Mouse (Mus musculus): ENCODE measurements around the gene Pzp. TPM values are rescaled to one million over a fixed set of nuclear protein-coding genes. Genes with fewer than 3 reads are reported as not detected.

Pzp gene
- polyA plus RNA-seq, 2 experiments: 0.06 TPM; not detected in 1

- DNase-seq (ENCODE audit: low spot score): no peak
- TF ChIP-seq POLR2A (IDR thresholded peaks at IDR 0.05; ENCODE audit: borderline replicate concordance, extremely low read depth, insufficient read depth, insufficient read length): no peak
- 27% methylated on average over 2 of the region's 2 CpGs for WGBS
- H3K9me3 ChIP-seq (ENCODE audit: control insufficient read depth, low read length): no peaks in the 10 kb centered on the region
- no peaks in the 10 kb centered on the region for H3K4me1 ChIP-seq (ENCODE audit: control insufficient read depth, insufficient read depth, low read length)
- no peaks in the 10 kb centered on the region for H3K27me3 ChIP-seq (ENCODE audit: control insufficient read depth, insufficient read depth, low read length)
- ATAC-seq (ENCODE audit: low FRiP score, low read depth): no peak
- H3K4me3 ChIP-seq (replicated peaks; ENCODE audit: low read length): no peak overlapping the region
- no peak overlapping the region for H3K4me2 ChIP-seq (replicated peaks; ENCODE audit: low read depth, low read length, severe bottlenecking)
- H3K27ac ChIP-seq (replicated peaks; ENCODE audit: low read depth, low read length): no peak overlapping the region
- no peaks in the 10 kb centered on the region for H3K36me3 ChIP-seq (ENCODE audit: control insufficient read depth, insufficient read depth, low read length)
- no peak overlapping the region for H3K9ac ChIP-seq (ENCODE audit: low read depth, low read length, severe bottlenecking)
Measured at GRCm38 (mm10) chr6:128460321-128460720, 66.2 kb downstream of the Pzp start.

GRCm38 (mm10) chr6:128457186-128457585, 69.3 kb downstream of the Pzp start:
- Histone ChIP-seq H3K27me3 (ENCODE audit: control insufficient read depth, insufficient read depth, low read length) (no peaks in the 10 kb centered on the region), H3K4me1 (ENCODE audit: control insufficient read depth, insufficient read depth, low read length) (no peaks in the 10 kb centered on the region), H3K4me2 (replicated peaks; ENCODE audit: low read depth, low read length, severe bottlenecking) (no peak overlapping the region), H3K36me3 (ENCODE audit: control insufficient read depth, insufficient read depth, low read length) (no peaks in the 10 kb centered on the region), H3K9me3 (ENCODE audit: control insufficient read depth, low read length) (no peaks in the 10 kb centered on the region), H3K4me3 (replicated peaks; ENCODE audit: low read length) (no peak overlapping the region), H3K27ac (replicated peaks; ENCODE audit: low read depth, low read length) (no peak overlapping the region), H3K9ac (ENCODE audit: low read depth, low read length, severe bottlenecking) (no peak overlapping the region)
- DNase-seq (ENCODE audit: low spot score) (no peak), ATAC-seq (ENCODE audit: low FRiP score, low read depth) (no peak)
- no peak for TF ChIP-seq POLR2A (IDR thresholded peaks at IDR 0.05; ENCODE audit: borderline replicate concordance, extremely low read depth, insufficient read depth, insufficient read length)
- WGBS: 87% methylated on average over 5 of the region's 5 CpGs

- Histone ChIP-seq H3K27ac (replicated peaks; ENCODE audit: low read depth, low read length) (no peak overlapping the region), H3K27me3 (ENCODE audit: control insufficient read depth, insufficient read depth, low read length) (no peaks in the 10 kb centered on the region), H3K4me3 (replicated peaks; ENCODE audit: low read length) (no peak overlapping the region), H3K36me3 (ENCODE audit: control insufficient read depth, insufficient read depth, low read length) (no peaks in the 10 kb centered on the region), H3K4me2 (replicated peaks; ENCODE audit: low read depth, low read length, severe bottlenecking) (no peak overlapping the region), H3K4me1 (ENCODE audit: control insufficient read depth, insufficient read depth, low read length) (no peaks in the 10 kb centered on the region), H3K9ac (ENCODE audit: low read depth, low read length, severe bottlenecking) (0 out of 2 replicates have a peak overlapping the region, but pooled peaks have one; percentile 12), H3K9me3 (ENCODE audit: control insufficient read depth, low read length) (no peaks in the 10 kb centered on the region)
- DNase-seq (ENCODE audit: low spot score): no peak
- TF ChIP-seq POLR2A (IDR thresholded peaks at IDR 0.05; ENCODE audit: borderline replicate concordance, extremely low read depth, insufficient read depth, insufficient read length): no peak
- ATAC-seq (ENCODE audit: low FRiP score, low read depth): no peak
- WGBS: 70% methylated on average over 12 of the region's 12 CpGs
Measured at GRCm38 (mm10) chr6:128455835-128456605, 70.5 kb downstream of the Pzp start.

GRCm38 (mm10) chr6:128447063-128447462, 79.5 kb downstream of the Pzp start:
- no peak overlapping the region for H3K9ac ChIP-seq (ENCODE audit: low read depth, low read length, severe bottlenecking)
- no peak overlapping the region for H3K4me3 ChIP-seq (replicated peaks; ENCODE audit: low read length)
- DNase-seq (ENCODE audit: low spot score) (no peak), ATAC-seq (ENCODE audit: low FRiP score, low read depth) (no peak)
- no peak overlapping the region for H3K4me2 ChIP-seq (replicated peaks; ENCODE audit: low read depth, low read length, severe bottlenecking)
- H3K9me3 ChIP-seq (ENCODE audit: control insufficient read depth, low read length): no peaks in the 10 kb centered on the region
- no peaks in the 10 kb centered on the region for H3K27me3 ChIP-seq (ENCODE audit: control insufficient read depth, insufficient read depth, low read length)
- H3K27ac ChIP-seq (replicated peaks; ENCODE audit: low read depth, low read length): no peak overlapping the region
- TF ChIP-seq POLR2A (IDR thresholded peaks at IDR 0.05; ENCODE audit: borderline replicate concordance, extremely low read depth, insufficient read depth, insufficient read length): no peak
- 0 out of 2 replicates have a peak, but pooled peaks cover 6% of the 10 kb centered on the region for H3K36me3 ChIP-seq (ENCODE audit: control insufficient read depth, insufficient read depth, low read length)
- 98% methylated on average over 5 of the region's 5 CpGs for WGBS
- no peaks in the 10 kb centered on the region for H3K4me1 ChIP-seq (ENCODE audit: control insufficient read depth, insufficient read depth, low read length)

GRCm38 (mm10) chr6:128445761-128446535, 80.6 kb downstream of the Pzp start:
- 13% methylated on average over 14 of the region's 14 CpGs for WGBS
- Histone ChIP-seq H3K27me3 (ENCODE audit: control insufficient read depth, insufficient read depth, low read length) (no peaks in the 10 kb centered on the region), H3K4me1 (ENCODE audit: control insufficient read depth, insufficient read depth, low read length) (no peaks in the 10 kb centered on the region), H3K9me3 (ENCODE audit: control insufficient read depth, low read length) (no peaks in the 10 kb centered on the region), H3K4me3 (replicated peaks; ENCODE audit: low read length) (no peak overlapping the region), H3K27ac (replicated peaks; ENCODE audit: low read depth, low read length) (no peak overlapping the region), H3K4me2 (replicated peaks; ENCODE audit: low read depth, low read length, severe bottlenecking) (no peak overlapping the region; the same call in 1 of the 2 replicates), H3K9ac (ENCODE audit: low read depth, low read length, severe bottlenecking) (no peak overlapping the region), H3K36me3 (ENCODE audit: control insufficient read depth, insufficient read depth, low read length) (0 out of 2 replicates have a peak, but pooled peaks cover 6% of the 10 kb centered on the region)
- peak; percentile 39 for DNase-seq (ENCODE audit: low spot score)
- no peak for TF ChIP-seq POLR2A (IDR thresholded peaks at IDR 0.05; ENCODE audit: borderline replicate concordance, extremely low read depth, insufficient read depth, insufficient read length)
- peak; percentile 61; the same call in 1 of the 2 replicates for ATAC-seq (ENCODE audit: low FRiP score, low read depth)
